In genomic region chr13:37310331-37310730, GRCm38 (mm10) we compare ENCODE assay signal across 19 mouse cellular contexts. TPM values are rescaled to one million over a fixed set of nuclear protein-coding genes. Genes with fewer than 3 reads are reported as not detected.
A peak's percentile ranks its signal among the peaks of the same experiment; 100 is the strongest.
DNase-seq lines count a peak whose midpoint lies in the region; ATAC-seq and TF ChIP-seq lines count a peak whose summit lies in the region.
"Had no signal": no experiment of that assay in that cellular context is flagged by ENCODE, and none has a peak within 500 bp of the region (broad histone marks: within the 10 kb centered on the region; RNA-seq: fewer than 3 reads in every experiment).

No protein-coding gene starts in this region.

- ATAC-seq in intestine, postnatal 0 days: no peak
- ATAC-seq: forebrain, embryonic 14.5 days; Patski had no signal

- no peak overlapping the region for H3K27ac ChIP-seq in cerebellum, adult 2 months (ENCODE audit: insufficient read depth, low read length)
- peak overlapping the region; percentile 65; the same call in 1 of the 2 replicates for H3K27ac ChIP-seq in thymus, adult 2 months (ENCODE audit: control insufficient read depth, insufficient read depth, low read length)
- H3K27ac ChIP-seq in intestine, postnatal 0 days (ENCODE audit: low read depth, low read length): no peak overlapping the region
- H3K27ac ChIP-seq: liver, embryonic 15.5 days; stomach, embryonic 15.5 days had no signal

- no peaks in the 10 kb centered on the region for H3K27me3 ChIP-seq in cerebellum, adult 2 months (ENCODE audit: control insufficient read depth, insufficient read depth, low read length)
- no peaks in the 10 kb centered on the region for H3K27me3 ChIP-seq in thymus, adult 2 months (ENCODE audit: control insufficient read depth, insufficient read depth, low read length)
- peaks cover 9% of the 10 kb centered on the region; the same call in 1 of the 2 replicates for H3K27me3 ChIP-seq in intestine, postnatal 0 days (replicated peaks; ENCODE audit: control insufficient read depth, insufficient read depth, low read length)

- TF ChIP-seq CTCF in cerebellum, adult 2 months (IDR thresholded peaks at IDR 0.05; ENCODE audit: borderline replicate concordance, insufficient read depth, low read depth, low read length): no peak
- no peak for TF ChIP-seq CTCF in thymus, adult 2 months (IDR thresholded peaks at IDR 0.05; ENCODE audit: borderline replicate concordance, control insufficient read depth, extremely low read depth, insufficient read depth, low read length, poor library complexity)
- no peak for TF ChIP-seq CTCF in intestine, postnatal 0 days (IDR thresholded peaks at IDR 0.05; ENCODE audit: low read depth)

- H3K36me3 ChIP-seq in thymus, adult 2 months (ENCODE audit: control insufficient read depth, insufficient read depth, low read length): no peaks in the 10 kb centered on the region
- no peaks in the 10 kb centered on the region for H3K36me3 ChIP-seq in intestine, postnatal 0 days (ENCODE audit: control insufficient read depth, insufficient read depth)
- H3K36me3 ChIP-seq: liver, embryonic 15.5 days; stomach, embryonic 15.5 days had no signal

- WGBS in cerebellum, adult 2 months: 60% methylated on average over 8 of the region's 8 CpGs
- WGBS in thymus, adult 2 months: 20% methylated on average over 8 of the region's 8 CpGs
- WGBS in intestine, postnatal 0 days: 36% methylated on average over 7 of the region's 8 CpGs

- DNase-seq in cerebellum, postnatal 14 days: peak; percentile 14 to 20
- no peak for DNase-seq in cerebellum, adult 2 months
- peak; percentile 31 for DNase-seq in ES-CJ7 (ENCODE audit: low read depth, low spot score)
- DNase-seq in lung, postnatal 10 days: peak; percentile 16
- DNase-seq in thymus, adult 2 months: peak; percentile 44
- no peak for DNase-seq in kidney, postnatal 4 days
- DNase-seq in adrenal gland, postnatal 36 days: no peak
- DNase-seq: cerebellum, adult 9-11 months; heart, adult 18-20 months; heart, postnatal 4 days; kidney, adult 18-20 months; kidney, postnatal 25 days; layer of hippocampus, adult 9-11 months; right cerebral cortex, adult 18-20 months had no signal

- no peak overlapping the region for H3K4me2 ChIP-seq in intestine, postnatal 0 days (replicated peaks; ENCODE audit: low read depth)
- H3K4me2 ChIP-seq: liver, embryonic 15.5 days; stomach, embryonic 15.5 days had no signal

- no peak overlapping the region for H3K9ac ChIP-seq in intestine, postnatal 0 days (ENCODE audit: low read depth, low read length)
- H3K9ac ChIP-seq: liver, embryonic 15.5 days; stomach, embryonic 15.5 days had no signal

- no peak overlapping the region for H3K4me3 ChIP-seq in cerebellum, adult 2 months (replicated peaks; ENCODE audit: insufficient read depth, low read depth, low read length)
- H3K4me3 ChIP-seq in thymus, adult 2 months (ENCODE audit: control insufficient read depth, insufficient read depth, low read length): no peak overlapping the region
- no peak overlapping the region for H3K4me3 ChIP-seq in intestine, postnatal 0 days (ENCODE audit: low read depth, low read length)
- H3K4me3 ChIP-seq: liver, embryonic 15.5 days; stomach, embryonic 15.5 days had no signal

- no peaks in the 10 kb centered on the region for H3K9me3 ChIP-seq in intestine, postnatal 0 days (ENCODE audit: control insufficient read depth)
- H3K9me3 ChIP-seq: liver, embryonic 15.5 days; stomach, embryonic 15.5 days had no signal

- no peaks in the 10 kb centered on the region for H3K4me1 ChIP-seq in cerebellum, adult 2 months (ENCODE audit: control insufficient read depth, insufficient read depth, low read length)
- peaks cover 27% of the 10 kb centered on the region for H3K4me1 ChIP-seq in thymus, adult 2 months (replicated peaks; ENCODE audit: control insufficient read depth, insufficient read depth, low read length)
- H3K4me1 ChIP-seq in intestine, postnatal 0 days (replicated peaks; ENCODE audit: control insufficient read depth, insufficient read depth, low read length): 0 out of 2 replicates have a peak, but pooled peaks cover 4% of the 10 kb centered on the region

- no peak for TF ChIP-seq POLR2A in cerebellum, adult 2 months (IDR thresholded peaks at IDR 0.05; ENCODE audit: borderline replicate concordance, insufficient read depth, low read length)
- TF ChIP-seq POLR2A in thymus, adult 2 months (IDR thresholded peaks at IDR 0.05; ENCODE audit: control insufficient read depth, extremely low read depth, insufficient read depth, low read length, poor library complexity): no peak

RNA-seq across cellular contexts. Expression of gene Ly86, which starts 34.7 kb away (rescaled TPM):
- polyA plus RNA-seq in cerebellum, adult 2 months (2012; rRNA removed): 8.6 and 9.3 TPM in 2 replicates
- 14.2 and 14.4 TPM in 2 replicates for polyA plus RNA-seq in thymus, adult 2 months (2012; rRNA removed)
- polyA plus RNA-seq in intestine, postnatal 0 days (2015; fragmentation: Nextera tagmentation; extraction: Ambion mirVana): 6.7 and 8.3 TPM in 2 replicates
- total RNA-seq in adrenal gland, postnatal 36 days (2021): 1 to 10 TPM; 4.2 to 5.4 TPM
- polyA plus RNA-seq: Patski had no signal

Comparison
In these comparisons a context has a peak if more than half of its experiments do, and no peak if none do; other contexts are left out.
1. DNase-seq: peak in cerebellum, postnatal 14 days (2 of 2), ES-CJ7 (single experiment), lung, postnatal 10 days (single experiment) and thymus, adult 2 months (single experiment); none in cerebellum, adult 2 months (0 of 2), kidney, postnatal 4 days (0 of 2) and adrenal gland, postnatal 36 days (0 of 2).